Mouse (Mus musculus) embryo, embryonic 10.5 days (tissue): ENCODE measurements around the gene Gpatch4.
A peak's percentile ranks its signal among the peaks of the same experiment; 100 is the strongest.

Experiments
- DNase-seq: peaks from one replicate; pipeline ENCODE4 v3.0.0-alpha.2; 2015; ENCODE audit warnings: low spot score

Gpatch4 gene

GRCm38 (mm10) chr3:88042661-88043421 is at the start of gene Gpatch4:
Gene Gpatch4, plus strand, starts transcription at chr3:88043108.
- peak; percentile 97 for DNase-seq

DNA sequence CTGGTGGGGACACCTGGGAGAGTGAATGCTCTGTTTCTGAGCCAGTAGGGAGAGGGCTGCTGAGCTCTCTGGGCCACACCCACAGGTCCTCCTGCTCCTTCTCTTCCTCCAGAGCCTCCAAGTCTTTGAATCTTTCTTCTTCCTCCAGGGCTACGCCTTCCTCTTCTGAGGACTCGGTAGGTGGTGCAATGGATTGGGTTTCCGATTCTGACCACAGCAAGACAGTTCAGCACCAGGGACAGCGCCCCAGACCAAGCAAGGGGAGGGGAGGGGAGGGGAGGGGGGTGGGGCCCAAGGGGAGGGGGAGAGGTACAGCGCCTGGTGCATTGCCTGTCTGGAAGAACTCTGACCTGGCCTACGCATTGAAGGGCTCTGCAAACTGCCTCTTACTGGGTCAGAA is 49.5 kb upstream of the Gpatch4 start:
- DNase-seq = peak; percentile 75

DNA sequence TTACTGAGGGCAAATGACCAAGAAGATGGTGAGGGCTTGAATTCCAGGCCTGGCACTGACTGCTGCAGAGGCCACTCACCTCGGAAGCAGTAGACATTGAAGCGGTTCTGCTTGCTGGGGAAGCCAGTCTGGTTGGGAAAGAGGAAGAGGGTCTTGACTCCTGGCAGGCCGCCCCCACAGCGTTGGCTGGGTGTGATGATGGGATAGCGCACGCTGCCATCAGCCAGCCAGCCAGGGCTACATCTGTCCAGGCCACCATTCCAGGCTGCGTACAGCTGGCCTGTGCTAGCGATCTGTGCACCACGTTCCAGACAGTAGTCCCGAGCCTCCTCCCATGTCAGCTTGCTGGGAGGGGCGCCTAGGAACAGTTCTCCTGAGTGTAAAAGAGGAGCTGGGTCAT is 47.6 kb upstream of the Gpatch4 start:
- no peak for DNase-seq

DNA sequence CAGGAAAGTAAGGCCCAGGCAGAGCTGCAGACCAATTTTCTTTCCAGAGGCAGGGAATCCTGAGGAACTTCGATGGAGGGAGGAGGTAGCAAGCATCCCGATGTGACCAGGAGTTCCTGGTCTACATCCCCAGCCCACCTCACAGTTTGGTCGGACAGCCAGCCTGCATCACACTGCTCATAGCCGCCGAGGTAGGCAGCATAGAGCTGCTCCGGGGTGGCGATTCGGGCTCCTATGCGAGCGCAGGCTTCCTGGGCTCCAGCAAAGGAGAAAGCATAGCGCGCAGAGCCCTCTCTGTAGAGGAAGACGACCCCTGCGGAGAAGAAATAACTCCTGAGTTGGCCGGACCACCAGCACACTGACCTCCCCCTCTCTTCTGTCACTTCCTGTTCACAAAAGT is 46.5 kb upstream of the Gpatch4 start:
- DNase-seq = no peak

GRCm38 (mm10) chr3:87996971-87997614 is 45.8 kb upstream of the Gpatch4 start:
- no peak for DNase-seq

DNA sequence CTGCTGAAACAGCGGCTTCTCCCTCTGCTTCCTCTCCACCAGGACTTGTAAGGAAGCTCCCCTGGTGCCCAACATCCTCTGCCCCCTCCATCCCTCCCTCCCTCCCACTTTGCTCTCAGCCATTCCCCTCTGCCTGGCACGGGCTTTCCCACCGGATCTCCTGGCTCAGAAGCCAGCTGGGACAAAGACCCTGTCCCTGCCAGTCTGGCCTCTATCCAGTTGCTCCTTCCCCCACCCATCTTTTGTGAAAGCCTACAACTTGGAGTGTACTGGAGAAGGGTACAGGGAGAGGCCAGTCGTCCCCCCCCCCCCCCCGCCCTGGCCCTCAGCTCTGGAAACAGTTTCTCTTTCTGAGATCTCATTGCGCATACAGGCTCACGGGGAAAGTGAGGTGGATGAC is 44.2 kb upstream of the Gpatch4 start:
- DNase-seq = no peak

DNA sequence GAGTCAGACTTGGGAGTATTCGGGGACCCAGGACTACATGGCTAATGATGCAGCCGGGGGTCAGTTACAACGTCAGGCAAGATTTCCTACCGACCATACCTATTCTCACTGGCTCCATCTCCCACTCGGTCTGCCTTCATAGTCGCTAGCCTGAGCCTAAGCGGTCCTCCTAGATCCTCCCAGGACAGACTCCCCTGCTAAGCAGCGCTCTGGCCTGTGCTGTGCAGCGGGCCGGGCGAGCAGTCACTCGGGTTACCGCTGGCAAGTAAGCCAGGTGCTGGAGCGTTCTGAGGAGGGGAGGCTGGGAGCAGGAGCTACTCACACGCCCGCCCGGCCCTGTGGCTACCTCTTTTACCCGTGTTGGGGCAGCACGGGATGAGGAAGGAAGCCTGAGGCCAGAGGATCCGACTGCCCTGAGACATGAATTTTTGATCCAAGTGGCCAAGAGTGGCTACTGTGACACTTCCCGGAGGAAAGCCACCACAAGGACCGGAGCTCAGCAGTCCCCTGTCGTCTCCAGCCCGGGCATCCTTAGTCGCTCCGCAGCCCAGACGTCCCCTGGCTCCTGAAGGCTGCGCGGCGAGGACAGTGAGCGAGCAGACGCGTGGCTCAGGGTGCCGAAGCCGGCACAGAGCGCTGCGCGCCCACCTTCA is 43.5 kb upstream of the Gpatch4 start:
- no peak for DNase-seq

DNA sequence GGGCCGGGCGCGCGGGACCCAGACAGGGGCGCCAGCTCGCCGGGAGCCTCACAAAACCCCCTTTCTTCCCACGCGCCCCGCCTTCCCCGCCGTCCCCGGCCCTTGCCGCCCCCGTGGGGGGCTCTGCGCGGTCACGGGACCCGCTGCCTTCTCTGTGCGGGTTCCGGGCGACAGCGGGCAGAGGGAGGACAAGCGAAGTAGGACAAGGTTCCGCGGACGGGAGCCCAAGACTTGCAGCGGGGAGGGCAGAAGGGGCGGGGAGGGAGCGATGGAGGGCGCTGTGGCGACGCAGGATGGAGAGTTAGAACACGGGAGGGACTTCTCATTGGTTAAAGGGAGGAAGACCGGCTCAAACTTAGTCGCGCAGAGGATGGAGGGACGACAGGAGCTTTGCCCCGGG is 42.7 kb upstream of the Gpatch4 start, which contains the start of gene Bcan:
Gene Bcan, minus strand, starts transcription at position 50 of the 400 bp plus-strand sequence.
- no peak for DNase-seq

DNA sequence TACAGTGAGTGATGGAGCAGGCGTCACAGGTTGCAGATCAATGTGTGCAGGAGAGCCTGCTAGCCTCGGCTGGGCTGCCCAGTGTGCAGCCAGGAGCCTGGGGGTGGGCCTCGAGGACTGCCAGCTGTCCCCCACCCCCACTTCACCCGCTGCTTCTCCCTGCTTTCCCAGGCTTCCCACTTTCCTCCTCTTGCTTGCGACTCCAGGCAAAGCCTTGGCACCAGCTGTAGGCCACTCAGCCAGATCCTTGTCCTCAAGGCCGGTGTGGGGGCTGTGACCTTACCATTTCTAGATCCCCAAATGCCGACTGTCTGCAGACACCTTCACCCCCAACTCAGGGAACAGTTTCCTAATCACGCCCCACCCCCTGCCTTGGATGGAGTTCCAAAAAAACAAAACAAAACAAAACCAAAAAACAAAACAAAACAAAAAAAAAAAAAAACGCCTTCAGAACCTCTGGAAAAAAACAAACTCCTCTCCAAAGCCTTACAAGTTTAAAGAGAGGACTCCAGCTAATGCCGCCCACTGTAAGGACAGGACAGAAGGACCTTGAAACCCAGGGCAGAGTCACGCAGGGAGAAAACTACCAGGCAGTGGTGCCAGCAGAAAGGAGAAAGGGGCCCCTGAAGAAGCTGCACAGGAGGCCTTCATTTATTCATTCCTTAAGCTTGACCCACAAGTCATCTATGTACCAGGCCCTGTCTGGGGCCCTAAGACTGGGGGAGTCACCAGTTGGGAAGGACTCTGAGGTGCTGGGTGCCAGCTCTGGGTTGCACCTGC is 41.9 kb upstream of the Gpatch4 start:
- DNase-seq = no peak

GRCm38 (mm10) chr3:88002291-88002976 is 40.5 kb upstream of the Gpatch4 start:
- no peak for DNase-seq

DNA sequence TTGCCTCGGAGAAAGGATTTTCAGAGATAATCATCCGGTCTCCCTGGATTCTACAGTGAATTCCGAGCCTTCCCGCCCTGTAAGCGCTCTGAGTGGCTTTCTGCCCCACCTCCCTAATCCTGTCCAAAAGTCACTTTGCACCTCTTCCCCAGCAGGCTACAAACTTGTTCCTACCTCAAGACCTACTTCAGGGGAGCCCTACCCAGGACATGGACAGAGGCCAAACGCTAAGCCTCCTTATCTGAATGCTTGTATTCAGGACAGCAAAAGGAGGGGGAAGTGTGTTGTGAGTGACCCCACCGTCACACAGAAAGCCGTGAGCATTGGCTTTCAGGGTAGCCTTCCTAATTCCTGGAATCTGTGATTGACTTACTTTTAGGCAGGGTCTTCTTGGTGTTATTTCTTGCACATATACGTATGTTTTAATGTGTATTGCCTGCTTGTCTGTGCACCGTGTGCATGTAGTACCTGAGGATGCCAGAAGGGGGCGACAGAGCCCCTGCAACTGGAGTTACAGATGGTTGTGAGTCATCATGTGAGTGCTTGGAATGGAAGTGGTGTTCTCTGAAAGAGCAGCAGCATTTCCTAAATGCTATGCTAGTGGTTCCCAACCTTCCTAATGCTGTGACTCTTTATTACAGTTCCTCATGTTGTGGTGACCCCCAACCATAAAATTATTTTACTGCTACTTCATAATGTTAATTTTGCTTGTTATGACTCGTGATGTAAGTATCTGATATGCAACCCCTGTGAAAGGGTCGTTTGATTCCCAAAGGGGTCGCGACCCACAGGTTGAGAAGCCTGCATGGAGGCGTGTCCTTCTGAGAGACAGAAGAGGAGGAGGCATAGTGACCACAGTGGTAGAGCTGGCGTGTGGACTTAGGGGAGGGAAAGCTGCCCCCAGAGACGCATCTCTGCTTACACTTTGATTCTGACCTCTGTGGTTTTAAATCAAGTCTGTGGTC is 36.8 kb upstream of the Gpatch4 start:
- DNase-seq = no peak

- no peak for DNase-seq
Measured at GRCm38 (mm10) chr3:88010634-88011265, 32.2 kb upstream of the Gpatch4 start.

- peak; percentile 96 for DNase-seq
Measured at GRCm38 (mm10) chr3:88022322-88023191, 20.4 kb upstream of the Gpatch4 start.

GRCm38 (mm10) chr3:88023192-88024074 is 19.5 kb upstream of the Gpatch4 start:
- DNase-seq = peak; percentile 43

DNA sequence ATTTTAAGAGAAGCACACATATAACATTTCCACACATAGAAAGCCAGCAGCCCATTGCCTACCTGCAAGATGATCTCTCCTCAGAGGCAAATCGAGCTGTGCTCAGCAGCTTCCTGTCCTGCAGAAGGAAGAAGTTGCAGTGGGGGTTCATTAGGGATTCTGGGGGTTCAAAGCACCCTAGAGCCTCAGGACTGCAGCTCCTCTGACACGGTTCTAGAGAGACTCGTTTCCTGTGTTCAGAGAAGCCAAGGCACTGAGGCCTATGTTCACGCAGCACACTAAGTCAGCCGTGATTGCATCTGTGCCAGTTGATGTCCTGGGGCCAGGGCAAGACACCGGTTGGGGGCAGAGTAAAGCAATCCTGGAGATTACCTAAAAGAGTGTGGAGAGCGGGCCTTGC is 16.1 kb upstream of the Gpatch4 start:
- no peak for DNase-seq

- DNase-seq = no peak
Measured at GRCm38 (mm10) chr3:88027434-88028186, 15.3 kb upstream of the Gpatch4 start, which contains the start of gene Hapln2. Gene Hapln2, minus strand, starts transcription at chr3:88027583.
